Mouse (Mus musculus): ENCODE data around the gene Tuba4a.

- TF ChIP-seq CTCF (conservative IDR thresholded peaks at IDR 0.05; ENCODE audit: low read length), result 0 out of 2 replicates have a peak, but pooled peaks have one; percentile 10
- TF ChIP-seq POU5F1 (IDR thresholded peaks at IDR 0.05; ENCODE audit: borderline replicate concordance, low read length), result no peak
- TF ChIP-seq NANOG (IDR thresholded peaks at IDR 0.05; ENCODE audit: borderline replicate concordance, low read length), result no peak
Measured at GRCm38 (mm10) chr1:75264091-75264880, 44.6 kb upstream of the Tuba4a start, which contains the start of gene Ptprn.

Data from E14TG2a.4 (cell line).